Mouse (Mus musculus): Measurements from ENCODE around the gene Robo1. TPM values are rescaled to one million over a fixed set of nuclear protein-coding genes. Genes with fewer than 3 reads are reported as not detected.

Gene Robo1
- polyA plus RNA-seq, 1 experiment = 0.72 TPM

DNA sequence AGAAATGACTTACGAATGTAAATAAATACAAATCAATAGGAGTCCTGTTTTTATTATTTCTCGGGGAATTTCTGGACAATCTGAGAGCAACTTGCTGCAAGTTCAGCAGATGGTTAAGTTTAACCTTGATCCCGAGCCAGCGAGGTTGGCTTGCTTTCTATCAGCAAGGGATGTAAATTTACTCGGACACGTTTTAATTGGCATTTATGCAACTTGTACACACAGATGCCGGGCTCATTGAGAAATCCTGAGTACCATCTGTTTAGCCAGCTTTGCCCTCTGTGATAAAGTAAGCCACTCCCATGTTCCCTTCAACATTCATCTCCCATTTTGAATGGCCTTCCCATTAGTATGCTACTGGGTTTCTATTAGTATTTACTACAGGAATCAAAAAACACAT is 580.0 kb downstream of the Robo1 start:
- TF ChIP-seq CTCF (IDR thresholded peaks at IDR 0.05; ENCODE audit: low read depth, low read length) (no peak), POLR2A (IDR thresholded peaks at IDR 0.05; ENCODE audit: borderline replicate concordance, low read depth, low read length) (no peak)
- no peak overlapping the region for H3K4me3 ChIP-seq (ENCODE audit: insufficient read depth, low read length)
- no peaks in the 10 kb centered on the region for H3K4me1 ChIP-seq (ENCODE audit: control insufficient read depth, insufficient read depth, low read length)
- no peak overlapping the region for H3K27ac ChIP-seq (ENCODE audit: insufficient read depth, low read depth, low read length)

DNA sequence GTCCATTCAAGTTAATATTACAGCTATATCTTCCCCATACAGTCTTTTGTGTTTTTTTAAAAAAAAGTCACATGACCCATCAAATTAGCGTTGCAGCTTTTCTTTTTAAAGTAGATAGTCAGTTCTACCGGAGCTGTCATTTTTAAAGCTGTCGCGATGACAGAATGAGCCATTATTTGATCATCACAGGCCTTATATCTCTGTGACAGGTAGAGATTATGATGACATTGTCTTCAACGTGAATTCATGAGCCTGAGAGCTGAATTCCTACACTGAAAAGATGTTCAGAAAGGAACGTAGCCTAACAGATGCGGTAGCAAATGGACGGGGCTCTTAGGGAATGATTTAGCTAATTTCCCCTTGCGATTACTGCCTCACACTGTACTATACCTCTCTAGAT is 581.3 kb downstream of the Robo1 start:
- no peak overlapping the region for H3K27ac ChIP-seq (ENCODE audit: insufficient read depth, low read depth, low read length)
- no peaks in the 10 kb centered on the region for H3K4me1 ChIP-seq (ENCODE audit: control insufficient read depth, insufficient read depth, low read length)
- no peak overlapping the region for H3K4me3 ChIP-seq (ENCODE audit: insufficient read depth, low read length)
- no peak for TF ChIP-seq CTCF (IDR thresholded peaks at IDR 0.05; ENCODE audit: low read depth, low read length)
- no peak for TF ChIP-seq POLR2A (IDR thresholded peaks at IDR 0.05; ENCODE audit: borderline replicate concordance, low read depth, low read length)

DNA sequence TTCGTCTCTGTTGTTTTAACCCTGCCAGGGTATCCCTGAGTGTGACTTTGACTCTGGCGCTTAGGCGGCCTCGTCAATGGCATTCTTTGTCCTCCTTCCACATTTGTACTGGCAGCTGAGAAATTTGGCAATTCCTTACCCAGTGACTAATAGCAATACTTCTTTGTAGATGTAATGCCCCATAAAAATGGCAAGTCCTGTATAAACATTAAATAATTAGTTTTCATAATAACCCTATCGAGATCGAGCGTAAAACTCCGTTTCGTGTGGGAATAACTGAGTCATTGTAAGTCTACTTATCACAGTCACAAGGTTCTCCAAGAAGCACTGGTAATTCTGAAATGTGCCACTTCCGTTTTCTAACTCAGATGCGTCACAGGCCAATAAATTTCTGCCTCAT is 589.0 kb downstream of the Robo1 start:
- H3K4me3 ChIP-seq (ENCODE audit: insufficient read depth, low read length) = no peak overlapping the region
- H3K4me1 ChIP-seq (ENCODE audit: control insufficient read depth, insufficient read depth, low read length) = no peaks in the 10 kb centered on the region
- no peak overlapping the region for H3K27ac ChIP-seq (ENCODE audit: insufficient read depth, low read depth, low read length)
- no peak for TF ChIP-seq POLR2A (IDR thresholded peaks at IDR 0.05; ENCODE audit: borderline replicate concordance, low read depth, low read length)
- no peak for TF ChIP-seq CTCF (IDR thresholded peaks at IDR 0.05; ENCODE audit: low read depth, low read length)

DNA sequence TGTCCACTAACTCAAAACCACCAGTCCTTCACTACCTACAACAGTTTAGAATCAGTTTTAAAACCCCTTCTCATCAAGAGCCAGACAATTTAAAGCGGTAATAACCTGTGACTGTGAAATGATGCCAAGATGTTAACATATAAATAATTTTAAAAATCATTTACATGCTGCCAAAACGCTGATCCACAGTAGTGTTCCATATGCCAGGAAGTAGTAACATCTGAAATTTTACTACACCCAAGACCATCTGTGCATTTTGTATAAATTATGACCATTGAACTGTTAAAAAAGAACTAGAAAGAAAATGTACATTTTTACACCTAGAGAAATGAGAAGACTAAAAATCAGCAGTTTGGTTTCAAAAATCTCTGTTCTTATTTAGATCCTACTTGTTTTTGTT is 600.8 kb downstream of the Robo1 start:
- TF ChIP-seq POLR2A (IDR thresholded peaks at IDR 0.05; ENCODE audit: borderline replicate concordance, low read depth, low read length) (no peak), CTCF (IDR thresholded peaks at IDR 0.05; ENCODE audit: low read depth, low read length) (no peak)
- Histone ChIP-seq H3K4me3 (ENCODE audit: insufficient read depth, low read length) (no peak overlapping the region), H3K4me1 (ENCODE audit: control insufficient read depth, insufficient read depth, low read length) (no peaks in the 10 kb centered on the region), H3K27ac (ENCODE audit: insufficient read depth, low read depth, low read length) (no peak overlapping the region)

DNA sequence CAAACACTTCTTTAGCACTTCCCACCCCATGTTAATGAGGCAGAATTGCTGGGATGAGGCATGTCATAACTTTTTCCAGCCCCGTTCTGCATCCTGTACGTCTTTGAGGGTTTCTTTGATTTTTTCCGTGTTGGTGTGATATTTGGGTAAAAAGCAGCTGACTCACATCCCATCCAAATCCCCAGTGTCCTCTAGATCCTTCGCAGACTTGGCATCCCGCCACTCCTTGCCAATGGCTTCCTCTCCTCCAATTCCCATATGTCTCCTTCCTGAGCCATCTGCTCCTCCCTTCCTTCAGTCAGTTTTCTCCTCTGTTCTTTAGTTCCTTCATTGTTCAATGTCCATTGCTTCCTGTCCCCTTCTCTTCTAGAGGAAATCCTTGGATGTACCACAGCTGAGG is 605.0 kb downstream of the Robo1 start:
- Histone ChIP-seq H3K4me1 (ENCODE audit: control insufficient read depth, insufficient read depth, low read length) (no peaks in the 10 kb centered on the region), H3K27ac (ENCODE audit: insufficient read depth, low read depth, low read length) (no peak overlapping the region), H3K4me3 (ENCODE audit: insufficient read depth, low read length) (no peak overlapping the region)
- TF ChIP-seq POLR2A (IDR thresholded peaks at IDR 0.05; ENCODE audit: borderline replicate concordance, low read depth, low read length) = no peak
- TF ChIP-seq CTCF (IDR thresholded peaks at IDR 0.05; ENCODE audit: low read depth, low read length) = no peak

DNA sequence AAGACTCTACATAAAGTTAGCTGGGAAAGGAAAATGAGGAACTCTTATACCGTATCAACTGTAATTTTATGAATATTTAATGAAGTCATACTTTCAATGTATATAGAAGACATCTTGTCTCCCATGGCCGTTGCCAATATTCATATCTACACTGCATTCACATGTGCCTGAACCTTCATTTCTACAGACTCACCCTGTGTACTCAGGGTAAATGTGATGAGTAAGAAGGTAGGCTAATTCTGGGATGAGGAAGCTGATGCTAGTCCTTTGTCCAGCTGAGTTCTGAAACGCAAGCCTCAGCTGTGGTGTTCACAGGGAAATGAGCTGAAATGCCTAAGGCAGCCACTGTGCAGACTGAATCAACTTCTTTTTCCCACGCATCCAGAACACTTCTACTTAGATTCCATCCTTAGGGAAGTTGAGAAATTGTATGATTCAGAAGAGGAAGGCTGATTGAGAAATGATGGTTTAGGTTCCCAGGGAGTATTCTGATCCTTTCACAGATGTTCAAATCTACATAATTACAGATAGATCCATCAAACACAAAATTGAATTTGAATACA is 606.0 kb downstream of the Robo1 start:
- no peak for TF ChIP-seq CTCF (IDR thresholded peaks at IDR 0.05; ENCODE audit: low read depth, low read length)
- no peaks in the 10 kb centered on the region for H3K4me1 ChIP-seq (ENCODE audit: control insufficient read depth, insufficient read depth, low read length)
- no peak overlapping the region for H3K4me3 ChIP-seq (ENCODE audit: insufficient read depth, low read length)
- H3K27ac ChIP-seq (ENCODE audit: insufficient read depth, low read depth, low read length) = no peak overlapping the region

DNA sequence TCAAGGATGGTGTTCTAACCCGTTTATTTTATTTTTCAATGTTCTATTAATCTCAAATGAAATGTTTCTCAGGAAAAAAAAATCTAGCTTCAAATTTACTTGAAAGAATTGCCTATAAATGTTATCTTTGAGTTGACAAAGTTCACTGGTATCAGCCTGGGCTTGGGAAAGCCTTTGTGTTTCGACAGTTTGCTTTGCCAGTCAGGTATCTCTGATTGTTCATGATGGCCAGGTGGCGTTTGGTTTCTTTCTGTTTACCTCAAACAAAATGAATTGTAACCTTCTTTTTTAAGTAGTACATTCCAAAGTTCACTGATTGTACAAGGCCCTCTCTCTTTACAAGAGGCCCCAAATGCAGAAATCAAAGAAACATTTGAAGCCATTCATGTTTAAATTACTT is 611.9 kb downstream of the Robo1 start:
- no peak overlapping the region for H3K27ac ChIP-seq (ENCODE audit: insufficient read depth, low read depth, low read length)
- no peaks in the 10 kb centered on the region for H3K4me1 ChIP-seq (ENCODE audit: control insufficient read depth, insufficient read depth, low read length)
- TF ChIP-seq POLR2A (IDR thresholded peaks at IDR 0.05; ENCODE audit: borderline replicate concordance, low read depth, low read length) (no peak), CTCF (IDR thresholded peaks at IDR 0.05; ENCODE audit: low read depth, low read length) (no peak)
- H3K4me3 ChIP-seq (ENCODE audit: insufficient read depth, low read length) = no peak overlapping the region

DNA sequence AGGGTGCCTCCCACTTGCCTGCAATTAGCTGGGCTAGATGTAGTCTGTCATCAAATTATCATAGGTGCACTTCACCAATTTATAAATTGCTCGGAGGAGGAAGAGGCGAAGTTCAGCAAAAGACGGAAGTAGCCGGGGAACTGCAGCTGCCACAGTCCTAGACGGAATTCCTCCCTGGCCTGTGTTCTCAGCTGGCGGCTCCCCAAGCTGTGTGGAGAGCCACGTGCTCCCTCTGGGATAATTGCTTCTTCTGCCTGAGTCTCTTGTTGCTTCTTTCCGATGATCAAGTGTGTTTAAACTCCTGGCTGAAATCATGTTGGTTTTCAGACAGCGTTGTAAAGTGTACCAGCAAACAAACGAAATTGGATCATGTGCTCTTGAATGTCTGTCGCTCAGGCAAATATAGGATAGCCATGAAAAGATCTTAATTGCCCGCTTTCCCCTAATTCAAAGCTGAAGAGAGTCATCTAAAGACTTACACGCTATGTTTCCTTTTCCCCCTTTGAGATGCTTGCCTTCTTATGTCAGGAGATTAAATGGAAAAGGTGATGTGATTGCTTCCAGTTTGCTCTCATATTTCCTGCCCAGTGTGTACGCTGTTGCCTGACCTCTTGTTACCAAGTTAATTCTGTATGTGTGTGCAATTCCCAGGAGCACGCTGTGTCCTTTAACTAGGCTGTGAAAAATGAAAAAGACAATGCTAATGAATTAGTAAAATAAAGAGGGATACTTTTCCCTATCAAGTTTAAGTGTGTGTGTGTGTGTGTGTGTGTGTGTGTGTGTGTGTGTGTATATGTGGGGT is 616.5 kb downstream of the Robo1 start:
- no peaks in the 10 kb centered on the region for H3K4me1 ChIP-seq (ENCODE audit: control insufficient read depth, insufficient read depth, low read length)
- TF ChIP-seq CTCF (IDR thresholded peaks at IDR 0.05; ENCODE audit: low read depth, low read length) (no peak), POLR2A (IDR thresholded peaks at IDR 0.05; ENCODE audit: borderline replicate concordance, low read depth, low read length) (no peak)
- no peak overlapping the region for H3K27ac ChIP-seq (ENCODE audit: insufficient read depth, low read depth, low read length)
- H3K4me3 ChIP-seq (ENCODE audit: insufficient read depth, low read length) = no peak overlapping the region

DNA sequence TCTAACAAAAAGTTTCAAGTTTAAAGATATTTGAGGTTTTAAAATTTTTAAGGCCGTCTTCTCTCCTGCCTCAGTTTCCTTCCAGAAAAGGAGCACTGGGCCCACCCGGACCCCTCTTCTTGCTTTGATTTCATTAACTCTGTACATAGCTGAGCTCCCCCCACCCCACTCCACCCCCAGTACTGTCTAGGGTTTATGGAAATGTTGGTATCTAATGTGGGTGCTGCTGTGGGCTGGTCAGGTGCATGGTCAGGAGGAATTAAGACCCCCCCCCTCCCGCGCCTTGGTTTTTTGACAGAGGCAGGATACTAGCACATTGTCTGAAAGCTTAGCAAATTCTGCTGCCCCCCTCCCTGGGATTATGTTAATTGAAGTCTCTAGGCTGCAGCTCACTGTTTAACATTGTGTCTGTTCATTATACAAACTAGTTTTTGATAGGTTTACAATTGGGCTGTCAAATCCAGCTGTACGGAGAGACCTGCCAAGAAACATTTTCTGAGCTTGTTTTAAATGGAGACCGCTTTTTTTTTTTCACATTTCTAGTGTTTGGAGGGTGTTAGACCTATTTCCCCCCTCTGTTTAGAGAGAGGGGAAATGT is 620.5 kb downstream of the Robo1 start:
- Histone ChIP-seq H3K4me3 (ENCODE audit: insufficient read depth, low read length) (no peak overlapping the region), H3K4me1 (ENCODE audit: control insufficient read depth, insufficient read depth, low read length) (no peaks in the 10 kb centered on the region), H3K27ac (ENCODE audit: insufficient read depth, low read depth, low read length) (no peak overlapping the region)
- TF ChIP-seq CTCF (IDR thresholded peaks at IDR 0.05; ENCODE audit: low read depth, low read length) = no peak
- no peak for TF ChIP-seq POLR2A (IDR thresholded peaks at IDR 0.05; ENCODE audit: borderline replicate concordance, low read depth, low read length)

DNA sequence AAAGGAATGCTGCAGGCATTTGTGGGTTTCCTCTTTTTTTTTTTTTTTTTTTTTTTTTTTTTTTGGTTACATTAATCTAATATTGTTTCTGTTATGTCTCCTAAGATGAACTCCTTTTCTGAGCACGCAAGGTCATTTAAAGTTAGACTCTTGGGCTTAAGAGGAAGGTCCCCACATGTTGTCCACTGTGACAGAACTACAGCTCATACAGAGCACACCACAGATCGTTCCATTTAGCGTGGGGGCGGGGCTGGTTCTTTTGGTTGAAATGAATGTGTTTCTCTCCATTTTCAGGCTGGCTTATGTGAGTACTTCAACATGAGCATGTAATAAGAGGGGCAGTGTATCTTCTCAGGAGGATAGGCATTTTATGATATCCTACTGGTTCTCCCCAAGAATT is 622.8 kb downstream of the Robo1 start:
- H3K27ac ChIP-seq (ENCODE audit: insufficient read depth, low read depth, low read length) = no peak overlapping the region
- no peak overlapping the region for H3K4me3 ChIP-seq (ENCODE audit: insufficient read depth, low read length)
- no peaks in the 10 kb centered on the region for H3K4me1 ChIP-seq (ENCODE audit: control insufficient read depth, insufficient read depth, low read length)
- no peak for TF ChIP-seq CTCF (IDR thresholded peaks at IDR 0.05; ENCODE audit: low read depth, low read length)
- TF ChIP-seq POLR2A (IDR thresholded peaks at IDR 0.05; ENCODE audit: borderline replicate concordance, low read depth, low read length) = no peak
